ENCODE assay signal across 32 mouse cellular contexts in the genomic region with DNA sequence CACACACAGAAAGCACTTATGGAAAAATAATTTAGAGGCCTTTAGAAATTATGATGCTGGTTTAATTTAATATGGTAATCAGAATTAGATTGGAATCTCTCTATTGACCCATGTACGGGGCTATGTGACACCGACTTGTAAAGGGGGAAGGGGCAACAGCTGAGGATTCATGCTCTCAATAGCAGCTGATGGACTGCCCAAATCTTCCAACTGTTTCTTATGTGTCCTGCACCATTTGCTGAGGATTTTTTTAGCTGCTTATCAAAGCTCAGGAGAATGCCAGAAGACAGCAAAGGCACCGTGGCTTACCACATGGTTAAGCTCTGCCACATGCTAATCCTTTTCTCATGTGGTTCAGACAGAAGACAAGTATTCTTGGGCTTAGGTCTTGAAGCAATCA. TPM values are rescaled to one million over a fixed set of nuclear protein-coding genes. Genes with fewer than 3 reads are reported as not detected.
"Had no signal": no experiment of that assay in that cellular context is flagged by ENCODE, and none has a peak within 500 bp of the region (broad histone marks: within the 10 kb centered on the region; RNA-seq: fewer than 3 reads in every experiment).

No protein-coding gene starts in this region.

- H3K9ac ChIP-seq: limb, embryonic 12.5 days; limb, embryonic 13.5 days; limb, embryonic 15.5 days; liver, embryonic 12.5 days; liver, embryonic 13.5 days; liver, embryonic 14.5 days; liver, embryonic 15.5 days; liver, postnatal 0 days; lung, embryonic 14.5 days; lung, embryonic 15.5 days; midbrain, embryonic 12.5 days; midbrain, embryonic 13.5 days; midbrain, embryonic 15.5 days; neural tube, embryonic 12.5 days had no signal

- H3K36me3 ChIP-seq: limb, embryonic 12.5 days; limb, embryonic 13.5 days; limb, embryonic 15.5 days; liver, embryonic 12.5 days; liver, embryonic 13.5 days; liver, embryonic 15.5 days; lung, embryonic 15.5 days; midbrain, embryonic 10.5 days; midbrain, embryonic 12.5 days; midbrain, embryonic 13.5 days; midbrain, embryonic 15.5 days; neural tube, embryonic 12.5 days had no signal

- DNase-seq: left cerebral cortex, postnatal 4 days; liver; liver, embryonic 13.5 days; liver, postnatal 0 days; lung, adult 18-20 months; lung, adult 2 months; lung, embryonic 14.5 days; lung, postnatal 10 days; lung, postnatal 14 days; lung, postnatal 36 days; lung, postnatal 4 days; midbrain, embryonic 14.5 days had no signal

- H3K4me3 ChIP-seq: left cerebral cortex, adult 2 months; limb, embryonic 12.5 days; limb, embryonic 13.5 days; limb, embryonic 15.5 days; liver, embryonic 12.5 days; liver, embryonic 13.5 days; liver, embryonic 15.5 days; lung, embryonic 15.5 days; megakaryocyte, embryonic 14.5 days; midbrain, embryonic 10.5 days; midbrain, embryonic 12.5 days; midbrain, embryonic 13.5 days; midbrain, embryonic 15.5 days; neural tube, embryonic 12.5 days had no signal

- H3K27me3 ChIP-seq: limb, embryonic 12.5 days; limb, embryonic 13.5 days; limb, embryonic 15.5 days; liver, embryonic 12.5 days; liver, embryonic 13.5 days; liver, embryonic 15.5 days; lung, embryonic 15.5 days; megakaryocyte, embryonic 14.5 days; midbrain, embryonic 12.5 days; midbrain, embryonic 13.5 days; midbrain, embryonic 15.5 days; neural tube, embryonic 12.5 days had no signal

- H3K4me1 ChIP-seq: limb, embryonic 12.5 days; limb, embryonic 13.5 days; limb, embryonic 15.5 days; liver, embryonic 12.5 days; liver, embryonic 13.5 days; liver, embryonic 15.5 days; lung, embryonic 15.5 days; megakaryocyte, embryonic 14.5 days; midbrain, embryonic 10.5 days; midbrain, embryonic 12.5 days; midbrain, embryonic 13.5 days; midbrain, embryonic 15.5 days; neural tube, embryonic 12.5 days had no signal

- H3K27ac ChIP-seq: left cerebral cortex, adult 2 months; limb, embryonic 12.5 days; limb, embryonic 13.5 days; limb, embryonic 15.5 days; liver, embryonic 12.5 days; liver, embryonic 13.5 days; liver, embryonic 14.5 days; liver, embryonic 15.5 days; lung, embryonic 15.5 days; macrophage; midbrain, embryonic 10.5 days; midbrain, embryonic 12.5 days; midbrain, embryonic 13.5 days; midbrain, embryonic 15.5 days; neural tube, embryonic 12.5 days had no signal

- H3K4me2 ChIP-seq: limb, embryonic 12.5 days; limb, embryonic 13.5 days; limb, embryonic 15.5 days; liver, embryonic 11.5 days; liver, embryonic 12.5 days; liver, embryonic 13.5 days; liver, embryonic 15.5 days; lung, embryonic 14.5 days; lung, embryonic 15.5 days; midbrain, embryonic 11.5 days; midbrain, embryonic 12.5 days; midbrain, embryonic 13.5 days; midbrain, embryonic 15.5 days; neural tube, embryonic 12.5 days had no signal

- H3K9me3 ChIP-seq: limb, embryonic 15.5 days; liver, embryonic 12.5 days; liver, embryonic 13.5 days; liver, embryonic 15.5 days; lung, embryonic 15.5 days; megakaryocyte, embryonic 14.5 days; midbrain, embryonic 10.5 days; midbrain, embryonic 13.5 days; neural tube, embryonic 12.5 days had no signal

- ATAC-seq: liver, embryonic 12.5 days; liver, postnatal 0 days; lung, postnatal 0 days; midbrain, embryonic 13.5 days; midbrain, embryonic 15.5 days; midbrain, embryonic 16.5 days had no signal

RNA-seq across cellular contexts. Expression of a gene that starts 5.9 kb away (rescaled TPM):
- polyA plus RNA-seq: liver, adult 2 months; macrophage; midbrain, embryonic 13.5 days had no signal
